Mouse (Mus musculus) embryonic facial prominence, embryonic 11.5 days (tissue): ENCODE data around the gene Tbx1. TPM values are rescaled to one million over a fixed set of nuclear protein-coding genes. Genes with fewer than 3 reads are reported as not detected.

Experiments used
- ATAC-seq: fragments of 200-750 bp; cut with Nextera tagmentation; replicated peaks from 2 replicates; pipeline ENCODE4 v1.8.0; 2017; ENCODE audit warnings: low read depth; ENCODE audit not compliant: insufficient number of reproducible peaks, low FRiP score, low TSS enrichment
- DNase-seq: peaks from one replicate; pipeline ENCODE4 v3.0.0-alpha.2; 2015; ENCODE audit warnings: low spot score
- H3K27ac ChIP-seq: fragments of 300-500 bp; sonication (generic); replicated peaks from 2 replicates; pipeline ENCODE4 v1.5.1; 2014; ENCODE audit warnings: mild to moderate bottlenecking, low read depth, low read length, control low read depth
- H3K27me3 ChIP-seq: fragments of 300-500 bp; sonication (generic); 2 replicates; pipeline ENCODE4 v1.6.1; 2014; ENCODE audit warnings: mild to moderate bottlenecking, low read length, moderate library complexity, mixed read lengths; ENCODE audit not compliant: control insufficient read depth, insufficient read depth
- H3K36me3 ChIP-seq: fragments of 300-500 bp; sonication (generic); replicated peaks from 2 replicates; pipeline ENCODE4 v1.6.1; 2014; ENCODE audit warnings: low read depth, mild to moderate bottlenecking, low read length, moderate library complexity, mixed read lengths; ENCODE audit not compliant: control insufficient read depth, insufficient read depth
- H3K4me1 ChIP-seq: fragments of 300-500 bp; sonication (generic); 2 replicates; pipeline ENCODE4 v1.6.1; 2014; ENCODE audit warnings: low read length, mixed read lengths; ENCODE audit not compliant: control insufficient read depth, insufficient read depth
- H3K4me2 ChIP-seq: fragments of 300-500 bp; sonication (generic); 2 replicates; pipeline ENCODE4 v1.6.1; 2014; ENCODE audit warnings: low read depth, mild to moderate bottlenecking, control low read depth, low read length, moderate library complexity
- H3K4me3 ChIP-seq: fragments of 300-500 bp; sonication (generic); 2 replicates; pipeline ENCODE4 v1.5.1; 2014; ENCODE audit warnings: low read depth, low read length, control low read depth
- H3K9ac ChIP-seq: fragments of 300-500 bp; sonication (generic); replicated peaks from 2 replicates; pipeline ENCODE4 v1.6.1; 2014; ENCODE audit warnings: mild to moderate bottlenecking, control low read depth, low read length
- H3K9me3 ChIP-seq: fragments of 300-500 bp; sonication (generic); replicated peaks from 2 replicates; pipeline ENCODE4 v1.6.1; 2016; ENCODE audit warnings: mild to moderate bottlenecking, low read length, inconsistent platforms, mixed read lengths; ENCODE audit not compliant: control insufficient read depth
- WGBS: fragments of 180-500 bp; shearing (Covaris S2); extraction: QIAGEN DNeasy Blood & Tissue Kit; methylation state at CpG from one replicate; pipeline ENCODE4 v1.1.7; 2014; 5-methylcytosine and 5-hydroxymethylcytosine counted together
- polyA plus RNA-seq: library from polyadenylated mRNA; unstranded; fragments of >200 nt; fragmentation: Nextera tagmentation; extraction: Ambion mirVana; gene quantifications from 2 replicates; pipeline ENCODE4 v1.2.1, GENCODE M21; 2014

Gene Tbx1
- polyA plus RNA-seq, 1 experiment from 2014 or later: 6.3 TPM

GRCm38 (mm10) chr16:18620601-18621361 is 30.3 kb upstream of the Tbx1 start:
- H3K9ac ChIP-seq: peak overlapping the region; percentile 32
- H3K27me3 ChIP-seq: peaks cover 84% of the 10 kb centered on the region
- DNase-seq (peak; percentile 61), ATAC-seq (no peak)
- H3K4me1 ChIP-seq: peaks cover 8% of the 10 kb centered on the region
- 1% methylated on average over 69 of the region's 74 CpGs for WGBS
- H3K9me3 ChIP-seq: no peaks in the 10 kb centered on the region
- H3K4me2 ChIP-seq: peak overlapping the region; percentile 96
- H3K36me3 ChIP-seq: peaks cover 4% of the 10 kb centered on the region
- H3K27ac ChIP-seq: no peak overlapping the region
- H3K4me3 ChIP-seq: peak overlapping the region; percentile 48

DNA sequence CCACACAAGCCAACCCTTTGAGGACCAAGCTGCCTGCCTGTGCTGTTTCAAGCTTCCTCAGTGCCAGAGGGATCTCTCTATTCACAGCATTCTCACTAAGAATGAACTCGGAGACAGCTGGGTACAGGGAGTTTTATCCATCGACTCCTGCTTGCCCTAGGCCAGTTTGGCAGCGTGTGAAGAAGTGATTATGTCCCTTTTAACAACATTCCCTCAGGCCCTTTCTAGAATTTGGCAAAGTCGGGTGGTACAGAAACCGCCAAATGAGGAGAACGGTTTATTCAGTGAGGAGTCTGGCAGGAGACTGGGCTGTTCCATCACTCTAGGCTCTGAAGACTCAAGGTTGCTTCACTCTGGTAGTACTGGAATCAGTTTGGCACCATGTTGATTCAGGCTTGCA is 29.7 kb upstream of the Tbx1 start:
- Histone ChIP-seq H3K27ac (no peak overlapping the region), H3K9me3 (no peaks in the 10 kb centered on the region), H3K9ac (no peak overlapping the region), H3K36me3 (peaks cover 4% of the 10 kb centered on the region), H3K4me3 (peak overlapping the region; percentile 48; the same call in 1 of the 2 replicates), H3K27me3 (peaks cover 78% of the 10 kb centered on the region), H3K4me2 (peak overlapping the region; percentile 96; the same call in 1 of the 2 replicates), H3K4me1 (peaks cover 7% of the 10 kb centered on the region)
- WGBS: 14% methylated on average over 6 of the region's 6 CpGs
- DNase-seq (no peak), ATAC-seq (no peak)

GRCm38 (mm10) chr16:18619110-18619509 is 28.6 kb upstream of the Tbx1 start:
- ATAC-seq: no peak
- Histone ChIP-seq H3K27ac (no peak overlapping the region), H3K4me1 (peaks cover 7% of the 10 kb centered on the region), H3K36me3 (peaks cover 4% of the 10 kb centered on the region), H3K27me3 (peaks cover 67% of the 10 kb centered on the region), H3K9me3 (no peaks in the 10 kb centered on the region), H3K4me3 (no peak overlapping the region), H3K9ac (no peak overlapping the region), H3K4me2 (no peak overlapping the region)
- 49% methylated on average over 4 of the region's 4 CpGs for WGBS
- DNase-seq: no peak

- no peak for ATAC-seq
- Histone ChIP-seq H3K27ac (no peak overlapping the region), H3K9ac (no peak overlapping the region), H3K4me1 (peaks cover 7% of the 10 kb centered on the region), H3K9me3 (no peaks in the 10 kb centered on the region), H3K4me2 (no peak overlapping the region), H3K27me3 (peaks cover 59% of the 10 kb centered on the region), H3K4me3 (no peak overlapping the region), H3K36me3 (peaks cover 4% of the 10 kb centered on the region)
- WGBS: 51% methylated on average over 2 of the region's 2 CpGs
- DNase-seq: no peak
Observed at GRCm38 (mm10) chr16:18618297-18618696, 27.8 kb upstream of the Tbx1 start.

DNA sequence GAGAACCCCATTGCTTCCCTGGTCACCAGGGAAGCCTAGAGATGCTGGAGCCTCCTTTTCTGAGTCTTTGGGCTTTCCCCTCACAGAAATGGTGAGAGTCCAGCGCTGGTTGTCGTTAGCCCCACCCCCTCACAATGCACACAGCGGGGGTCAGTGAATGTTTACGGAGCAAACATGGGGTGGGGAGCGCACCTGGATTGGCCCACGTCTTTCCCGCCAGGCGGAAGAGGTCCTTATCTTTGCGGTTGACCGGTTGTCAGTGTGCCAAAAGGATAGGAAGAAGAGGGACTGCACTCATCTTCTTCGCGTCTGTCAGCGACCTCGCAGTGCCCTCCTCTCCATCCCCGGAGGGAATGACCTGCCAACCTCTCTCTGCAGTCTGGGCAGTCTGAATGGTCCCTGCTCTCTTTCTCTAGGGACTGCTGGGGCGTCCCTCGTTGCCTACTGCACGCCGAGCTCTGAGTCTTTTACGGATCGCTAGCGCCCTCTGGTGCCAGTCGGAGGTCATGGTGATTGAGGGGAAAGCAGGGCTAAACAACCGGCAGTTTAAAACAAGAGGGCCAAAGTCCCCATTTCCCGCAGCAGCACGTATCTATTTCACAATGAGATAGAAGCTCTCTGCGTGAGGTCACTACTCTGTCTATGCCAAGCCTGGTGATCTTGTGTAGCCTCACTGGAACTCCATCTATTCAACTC is 27.0 kb upstream of the Tbx1 start:
- Histone ChIP-seq H3K36me3 (no peaks in the 10 kb centered on the region), H3K4me3 (no peak overlapping the region), H3K4me1 (peaks cover 8% of the 10 kb centered on the region), H3K4me2 (peak overlapping the region; percentile 48), H3K9ac (no peak overlapping the region; the same call in 1 of the 2 replicates), H3K27ac (no peak overlapping the region), H3K9me3 (no peaks in the 10 kb centered on the region), H3K27me3 (peaks cover 51% of the 10 kb centered on the region)
- no peak for ATAC-seq
- peak; percentile 91 for DNase-seq
- 2% methylated on average over 26 of the region's 27 CpGs for WGBS

- Histone ChIP-seq H3K4me1 (peaks cover 13% of the 10 kb centered on the region), H3K9me3 (no peaks in the 10 kb centered on the region), H3K27me3 (peaks cover 9% of the 10 kb centered on the region), H3K9ac (no peak overlapping the region), H3K4me2 (no peak overlapping the region), H3K4me3 (no peak overlapping the region), H3K36me3 (no peaks in the 10 kb centered on the region), H3K27ac (no peak overlapping the region)
- DNase-seq (no peak), ATAC-seq (no peak)
- WGBS: 90% methylated on average over 3 of the region's 3 CpGs
Observed at GRCm38 (mm10) chr16:18613301-18613700, 22.8 kb upstream of the Tbx1 start.

DNA sequence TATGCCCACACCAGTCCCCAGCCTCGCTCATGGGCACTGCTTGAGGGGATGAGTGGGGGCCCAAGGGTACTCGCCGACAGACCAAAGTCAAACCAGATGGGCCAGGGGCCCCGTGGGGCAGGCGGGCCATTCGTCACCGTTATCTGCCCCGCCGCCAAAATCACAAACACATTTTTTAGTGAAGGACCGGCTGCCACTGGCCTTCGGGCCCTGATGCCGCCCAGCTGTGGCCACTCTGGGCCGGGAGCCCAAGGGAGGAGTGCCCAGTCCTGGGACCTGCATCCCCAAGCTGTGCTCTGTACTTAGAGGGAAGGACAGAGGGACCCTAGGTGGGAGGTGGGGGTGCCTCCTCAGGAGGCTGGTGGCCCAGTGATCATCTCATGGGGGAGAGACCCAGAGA is 21.3 kb upstream of the Tbx1 start:
- Histone ChIP-seq H3K9ac (no peak overlapping the region), H3K27me3 (0 out of 2 replicates have a peak, but pooled peaks cover 3% of the 10 kb centered on the region), H3K4me3 (no peak overlapping the region), H3K4me2 (no peak overlapping the region), H3K4me1 (peaks cover 13% of the 10 kb centered on the region), H3K36me3 (no peaks in the 10 kb centered on the region), H3K9me3 (no peaks in the 10 kb centered on the region), H3K27ac (no peak overlapping the region)
- WGBS: 35% methylated on average over 13 of the region's 13 CpGs
- ATAC-seq (no peak), DNase-seq (no peak)

DNA sequence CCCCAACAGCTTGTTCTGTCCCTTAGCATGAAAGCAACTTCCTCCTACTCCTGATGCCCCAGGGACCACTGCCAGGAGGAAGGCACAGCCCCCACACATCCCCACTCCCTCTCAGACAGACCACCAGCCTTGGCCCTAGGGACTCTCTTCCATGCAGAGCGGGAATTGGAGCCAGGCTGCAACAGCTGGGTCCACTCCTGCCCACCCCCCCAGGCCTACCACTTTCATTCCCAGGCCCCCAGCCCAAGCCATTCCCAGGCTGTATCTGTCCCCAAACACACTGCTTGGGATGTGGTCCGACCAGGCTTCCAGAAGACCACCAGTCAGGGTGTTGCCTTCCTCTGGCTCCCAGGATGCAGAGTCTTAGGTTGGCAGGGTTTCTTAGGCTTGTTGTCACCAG is 18.6 kb upstream of the Tbx1 start:
- Histone ChIP-seq H3K4me2 (no peak overlapping the region), H3K27me3 (no peaks in the 10 kb centered on the region), H3K36me3 (no peaks in the 10 kb centered on the region), H3K4me1 (peaks cover 13% of the 10 kb centered on the region), H3K27ac (no peak overlapping the region), H3K9me3 (no peaks in the 10 kb centered on the region), H3K4me3 (no peak overlapping the region), H3K9ac (no peak overlapping the region)
- ATAC-seq: no peak
- no peak for DNase-seq
- 74% methylated on average over 2 of the region's 2 CpGs for WGBS
